Mouse (Mus musculus): ENCODE results near the gene Olfr228. TPM values are rescaled to one million over a fixed set of nuclear protein-coding genes. Genes with fewer than 3 reads are reported as not detected.

Gene Olfr228
- polyA plus RNA-seq, 1 experiment from 2014 or later = not detected

Other genes with a start within 250 kb of the Olfr228 start
- not detected in 2 replicates for gene Olfr1048, start 247.1 kb downstream of the Olfr228 start, polyA plus RNA-seq (2014; fragmentation: Nextera tagmentation; extraction: Ambion mirVana)
- gene Olfr1049, start 229.1 kb downstream of the Olfr228 start, polyA plus RNA-seq (2014; fragmentation: Nextera tagmentation; extraction: Ambion mirVana) = not detected in 2 replicates
- gene Olfr1051, start 208.3 kb downstream of the Olfr228 start, polyA plus RNA-seq (2014; fragmentation: Nextera tagmentation; extraction: Ambion mirVana) = not detected in 2 replicates
- gene Olfr1052, start 194.9 kb downstream of the Olfr228 start, polyA plus RNA-seq (2014; fragmentation: Nextera tagmentation; extraction: Ambion mirVana) = not detected in 2 replicates
- not detected in 2 replicates for gene Olfr1053, start 172.1 kb downstream of the Olfr228 start, polyA plus RNA-seq (2014; fragmentation: Nextera tagmentation; extraction: Ambion mirVana)
- not detected in 2 replicates for gene Olfr1054, start 152.0 kb downstream of the Olfr228 start, polyA plus RNA-seq (2014; fragmentation: Nextera tagmentation; extraction: Ambion mirVana)
- not detected in 2 replicates for gene Olfr1055, start 137.1 kb downstream of the Olfr228 start, polyA plus RNA-seq (2014; fragmentation: Nextera tagmentation; extraction: Ambion mirVana)
- not detected in 2 replicates for gene Olfr1056, start 124.9 kb downstream of the Olfr228 start, polyA plus RNA-seq (2014; fragmentation: Nextera tagmentation; extraction: Ambion mirVana)
- not detected in 2 replicates for gene Olfr1057, start 109.0 kb downstream of the Olfr228 start, polyA plus RNA-seq (2014; fragmentation: Nextera tagmentation; extraction: Ambion mirVana)
- gene Olfr1058, start 98.8 kb downstream of the Olfr228 start, polyA plus RNA-seq (2014; fragmentation: Nextera tagmentation; extraction: Ambion mirVana) = not detected in 2 replicates
- not detected in 2 replicates for gene Olfr1061, start 73.3 kb downstream of the Olfr228 start, polyA plus RNA-seq (2014; fragmentation: Nextera tagmentation; extraction: Ambion mirVana)
- not detected in 2 replicates for gene Olfr1062, start 60.6 kb downstream of the Olfr228 start, polyA plus RNA-seq (2014; fragmentation: Nextera tagmentation; extraction: Ambion mirVana)
- gene Olfr1065, start 36.8 kb downstream of the Olfr228 start, polyA plus RNA-seq (2014; fragmentation: Nextera tagmentation; extraction: Ambion mirVana) = not detected in 2 replicates
- gene Olfr1066, start 31.1 kb downstream of the Olfr228 start, polyA plus RNA-seq (2014; fragmentation: Nextera tagmentation; extraction: Ambion mirVana) = not detected in 2 replicates
- not detected in 2 replicates for gene Olfr1076, start 21.1 kb upstream of the Olfr228 start, polyA plus RNA-seq (2014; fragmentation: Nextera tagmentation; extraction: Ambion mirVana)
- not detected in 2 replicates for gene Olfr1079, start 55.1 kb upstream of the Olfr228 start, polyA plus RNA-seq (2014; fragmentation: Nextera tagmentation; extraction: Ambion mirVana)
- gene Olfr1080, start 70.8 kb upstream of the Olfr228 start, polyA plus RNA-seq (2014; fragmentation: Nextera tagmentation; extraction: Ambion mirVana) = not detected in 2 replicates
- not detected in 2 replicates for gene Olfr1082, start 111.6 kb upstream of the Olfr228 start, polyA plus RNA-seq (2014; fragmentation: Nextera tagmentation; extraction: Ambion mirVana)
- gene Olfr1084, start 152.3 kb upstream of the Olfr228 start, polyA plus RNA-seq (2014; fragmentation: Nextera tagmentation; extraction: Ambion mirVana) = not detected in 2 replicates
- gene Olfr1085, start 174.6 kb upstream of the Olfr228 start, polyA plus RNA-seq (2014; fragmentation: Nextera tagmentation; extraction: Ambion mirVana) = not detected in 2 replicates
- not detected in 2 replicates for gene Olfr1086, start 192.7 kb upstream of the Olfr228 start, polyA plus RNA-seq (2014; fragmentation: Nextera tagmentation; extraction: Ambion mirVana)
- gene Olfr1087, start 211.0 kb upstream of the Olfr228 start, polyA plus RNA-seq (2014; fragmentation: Nextera tagmentation; extraction: Ambion mirVana) = not detected in 2 replicates
- gene Olfr1089, start 246.3 kb upstream of the Olfr228 start, polyA plus RNA-seq (2014; fragmentation: Nextera tagmentation; extraction: Ambion mirVana) = not detected in 2 replicates

Measured in intestine, embryonic 14.5 days (tissue).